Mouse (Mus musculus) liver, postnatal 0 days (tissue): Measurements from ENCODE around the gene Dock4. TPM values are rescaled to one million over a fixed set of nuclear protein-coding genes. Genes with fewer than 3 reads are reported as not detected.

Experiments used
- ATAC-seq: fragments of 200-750 bp; cut with Nextera tagmentation; 2 replicates; pipeline ENCODE4 v1.8.0; 2017; ENCODE audit warnings: mild to moderate bottlenecking, moderate library complexity
- DNase-seq: peaks from one replicate; pipeline ENCODE4 v3.0.0-alpha.2; 2016
- H3K27ac ChIP-seq: fragments of 300-500 bp; sonication (generic); 2 replicates; pipeline ENCODE4 v1.5.1; 2014; ENCODE audit warnings: antibody characterized with exemption, moderate library complexity, mild to moderate bottlenecking, low read depth
- H3K27me3 ChIP-seq: fragments of 300-500 bp; sonication (generic); 2 replicates; pipeline ENCODE4 v1.6.1; 2014; ENCODE audit warnings: low read length, control low read depth, mixed read lengths; ENCODE audit not compliant: insufficient read depth
- H3K36me3 ChIP-seq: fragments of 300-500 bp; sonication (generic); replicated peaks from 2 replicates; pipeline ENCODE4 v1.6.1; 2014; ENCODE audit warnings: mild to moderate bottlenecking, control low read depth, low read length, moderate library complexity, mixed read lengths; ENCODE audit not compliant: insufficient read depth
- H3K4me1 ChIP-seq: fragments of 300-500 bp; sonication (generic); 2 replicates; pipeline ENCODE4 v1.6.1; 2014; ENCODE audit warnings: antibody characterized with exemption, mild to moderate bottlenecking, control low read depth; ENCODE audit not compliant: insufficient read depth
- H3K4me2 ChIP-seq: fragments of 300-500 bp; sonication (generic); 2 replicates; pipeline ENCODE4 v1.6.1; 2014; ENCODE audit warnings: low read depth, mild to moderate bottlenecking, low read length, moderate library complexity, mixed read lengths
- H3K4me3 ChIP-seq: fragments of 300-500 bp; sonication (generic); 2 replicates; pipeline ENCODE4 v1.5.1; 2014; ENCODE audit warnings: low read depth, low read length
- H3K9ac ChIP-seq: fragments of 300-500 bp; sonication (generic); replicated peaks from 2 replicates; pipeline ENCODE4 v1.6.1; 2014; ENCODE audit warnings: mild to moderate bottlenecking, moderate library complexity
- H3K9me3 ChIP-seq: fragments of 300-500 bp; sonication (generic); 2 replicates; pipeline ENCODE4 v1.6.1; 2016; ENCODE audit warnings: mild to moderate bottlenecking, control low read depth, low read length, mixed read lengths
- CTCF ChIP-seq: sonication (generic); IDR thresholded peaks from 2 replicates; pipeline ENCODE4 v1.5.1; 2016; ENCODE audit warnings: antibody characterized with exemption, low read depth
- EP300 ChIP-seq: IDR thresholded peaks from 2 replicates; pipeline ENCODE4 v1.6.1; 2016; ENCODE audit warnings: antibody characterized with exemption, low read depth, mild to moderate bottlenecking
- WGBS: fragments of 180-500 bp; shearing (Covaris S2); extraction: QIAGEN DNeasy Blood & Tissue Kit; methylation state at CpG from one replicate; pipeline ENCODE4 v1.1.7; 2014; ENCODE audit not compliant: insufficient replicate concordance; 5-methylcytosine and 5-hydroxymethylcytosine counted together
- polyA plus RNA-seq: library from polyadenylated mRNA; unstranded; fragments of >200 nt; fragmentation: Nextera tagmentation; extraction: Ambion mirVana; gene quantifications from 2 replicates; pipeline ENCODE4 v1.2.1, GENCODE M21; 2015

The Dock4 gene
- polyA plus RNA-seq, 1 experiment from 2014 or later, result 1.3 TPM

GRCm38 (mm10) chr12:40417257-40417656 is 28.5 kb upstream of the Dock4 start:
- Histone ChIP-seq H3K9ac (no peak overlapping the region), H3K36me3 (no peaks in the 10 kb centered on the region), H3K9me3 (no peaks in the 10 kb centered on the region), H3K27me3 (no peaks in the 10 kb centered on the region), H3K4me2 (no peak overlapping the region), H3K27ac (no peak overlapping the region), H3K4me3 (no peak overlapping the region), H3K4me1 (peaks cover 4% of the 10 kb centered on the region)
- 56% methylated on average over 4 of the region's 4 CpGs for WGBS
- no peak for ATAC-seq
- DNase-seq, result no peak
- TF ChIP-seq EP300 (no peak), CTCF (no peak)

DNA sequence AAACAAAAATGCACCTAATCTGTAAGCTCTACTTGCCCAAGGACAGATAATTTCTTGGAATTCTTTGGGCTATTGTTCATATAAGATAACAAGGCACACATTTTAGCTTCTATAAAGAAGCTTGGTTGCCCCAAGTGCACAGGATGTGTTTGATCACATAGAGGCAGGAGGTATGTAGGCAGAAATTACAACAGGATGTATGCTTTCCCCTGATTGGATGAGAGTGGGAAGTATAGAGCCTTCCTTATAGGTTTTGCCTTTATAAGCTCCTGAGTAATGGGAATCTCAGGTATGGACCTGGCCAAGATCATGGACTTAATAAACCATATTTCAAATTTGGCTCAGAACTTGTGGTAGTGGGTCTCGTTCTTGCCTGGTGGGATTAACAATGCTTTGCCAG is 20.8 kb upstream of the Dock4 start:
- WGBS, result 86% methylated on average over 1 of the region's 1 CpGs
- DNase-seq (no peak), ATAC-seq (no peak)
- Histone ChIP-seq H3K36me3 (no peaks in the 10 kb centered on the region), H3K4me2 (no peak overlapping the region), H3K27me3 (no peaks in the 10 kb centered on the region), H3K4me1 (peaks cover 4% of the 10 kb centered on the region), H3K4me3 (no peak overlapping the region), H3K9ac (no peak overlapping the region), H3K27ac (no peak overlapping the region), H3K9me3 (no peaks in the 10 kb centered on the region)
- no peak for TF ChIP-seq EP300
- TF ChIP-seq CTCF, result no peak

GRCm38 (mm10) chr12:40427606-40428005 is 18.1 kb upstream of the Dock4 start:
- Histone ChIP-seq H3K27me3 (no peaks in the 10 kb centered on the region), H3K27ac (no peak overlapping the region), H3K36me3 (no peaks in the 10 kb centered on the region), H3K4me1 (no peaks in the 10 kb centered on the region), H3K4me2 (no peak overlapping the region), H3K9ac (no peak overlapping the region), H3K4me3 (no peak overlapping the region), H3K9me3 (no peaks in the 10 kb centered on the region)
- 71% methylated on average over 10 of the region's 10 CpGs for WGBS
- no peak for DNase-seq
- no peak for ATAC-seq
- TF ChIP-seq EP300 (no peak), CTCF (no peak)

- WGBS, result 70% methylated on average over 3 of the region's 3 CpGs
- H3K36me3 ChIP-seq, result no peaks in the 10 kb centered on the region
- no peaks in the 10 kb centered on the region for H3K27me3 ChIP-seq
- no peak overlapping the region for H3K9ac ChIP-seq
- no peaks in the 10 kb centered on the region for H3K4me1 ChIP-seq
- DNase-seq (no peak), ATAC-seq (no peak)
- no peak overlapping the region for H3K4me3 ChIP-seq
- no peak for TF ChIP-seq EP300
- no peak for TF ChIP-seq CTCF
- no peak overlapping the region for H3K4me2 ChIP-seq
- H3K27ac ChIP-seq, result no peak overlapping the region
- no peaks in the 10 kb centered on the region for H3K9me3 ChIP-seq
Observed at GRCm38 (mm10) chr12:40429976-40430375, 15.8 kb upstream of the Dock4 start.

- Histone ChIP-seq H3K9ac (no peak overlapping the region), H3K4me3 (no peak overlapping the region), H3K27me3 (no peaks in the 10 kb centered on the region), H3K27ac (peak overlapping the region; percentile 48; the same call in 1 of the 2 replicates), H3K36me3 (no peaks in the 10 kb centered on the region), H3K4me1 (no peaks in the 10 kb centered on the region), H3K4me2 (no peak overlapping the region), H3K9me3 (no peaks in the 10 kb centered on the region)
- ATAC-seq (no peak), DNase-seq (no peak)
- TF ChIP-seq CTCF (no peak), EP300 (no peak)
- WGBS, result 75% methylated on average over 5 of the region's 5 CpGs
Observed at GRCm38 (mm10) chr12:40431075-40431474, 14.7 kb upstream of the Dock4 start.

DNA sequence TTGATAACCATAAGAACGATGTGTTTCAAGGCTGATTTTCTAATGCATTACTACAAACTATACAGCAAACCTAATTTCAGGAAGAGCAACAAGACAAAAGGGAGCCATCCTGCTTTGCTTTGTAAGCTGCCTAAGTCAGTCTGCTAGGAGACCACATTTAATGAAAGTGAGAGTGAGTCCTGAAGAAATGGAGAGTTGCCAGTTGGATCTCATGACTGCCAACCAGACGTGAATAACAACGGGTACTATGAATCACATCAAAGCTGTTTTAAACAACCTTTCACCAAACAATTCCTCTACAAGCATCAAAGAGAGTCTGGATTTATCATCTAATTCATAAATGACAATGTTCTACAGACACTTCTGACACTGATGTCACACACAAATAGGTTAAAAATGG is 11.7 kb upstream of the Dock4 start:
- H3K9me3 ChIP-seq, result no peaks in the 10 kb centered on the region
- H3K27me3 ChIP-seq, result no peaks in the 10 kb centered on the region
- H3K4me2 ChIP-seq, result no peak overlapping the region
- no peaks in the 10 kb centered on the region for H3K36me3 ChIP-seq
- H3K9ac ChIP-seq, result no peak overlapping the region
- ATAC-seq, result no peak
- no peaks in the 10 kb centered on the region for H3K4me1 ChIP-seq
- H3K4me3 ChIP-seq, result no peak overlapping the region
- 60% methylated on average over 3 of the region's 3 CpGs for WGBS
- no peak for DNase-seq
- TF ChIP-seq EP300 (no peak), CTCF (no peak)
- no peak overlapping the region for H3K27ac ChIP-seq

- no peaks in the 10 kb centered on the region for H3K36me3 ChIP-seq
- DNase-seq (no peak), ATAC-seq (no peak)
- TF ChIP-seq EP300 (no peak), CTCF (no peak)
- H3K9ac ChIP-seq, result no peak overlapping the region
- no peaks in the 10 kb centered on the region for H3K9me3 ChIP-seq
- H3K4me1 ChIP-seq, result no peaks in the 10 kb centered on the region
- no peak overlapping the region for H3K4me2 ChIP-seq
- H3K27ac ChIP-seq, result no peak overlapping the region
- H3K4me3 ChIP-seq, result no peak overlapping the region
- WGBS, result 75% methylated on average over 2 of the region's 2 CpGs
- no peaks in the 10 kb centered on the region for H3K27me3 ChIP-seq
Observed at GRCm38 (mm10) chr12:40438049-40438448, 7.7 kb upstream of the Dock4 start.
